Mouse (Mus musculus): ENCODE measurements around the gene Prkab1.

- TF ChIP-seq CTCF (IDR thresholded peaks at IDR 0.05; ENCODE audit: borderline replicate concordance, control insufficient read depth, extremely low read depth, insufficient read depth, low read length, poor library complexity) (no peak), POLR2A (IDR thresholded peaks at IDR 0.05; ENCODE audit: control insufficient read depth, extremely low read depth, insufficient read depth, low read length, poor library complexity) (no peak)
These were observed 6.4 kb upstream of the Prkab1 start for GRCm38 (mm10) chr5:116030566-116031189.

All from thymus, adult 2 months (tissue).